Mouse (Mus musculus): ENCODE measurements around the gene Hist2h4.
A peak's percentile ranks its signal among the peaks of the same experiment; 100 is the strongest.
"Not testable (repeated sequence)": the region's sequence is repeated elsewhere in the genome, so short reads cannot be mapped to it uniquely, and the experiment has no call there.

The Hist2h4 gene

GRCm38 (mm10) chr3:96262979-96263550 is at the start of gene Hist2h4:
Gene Hist2h4, minus strand, starts transcription at chr3:96263311.
- peak; percentile 98 for DNase-seq

DNA sequence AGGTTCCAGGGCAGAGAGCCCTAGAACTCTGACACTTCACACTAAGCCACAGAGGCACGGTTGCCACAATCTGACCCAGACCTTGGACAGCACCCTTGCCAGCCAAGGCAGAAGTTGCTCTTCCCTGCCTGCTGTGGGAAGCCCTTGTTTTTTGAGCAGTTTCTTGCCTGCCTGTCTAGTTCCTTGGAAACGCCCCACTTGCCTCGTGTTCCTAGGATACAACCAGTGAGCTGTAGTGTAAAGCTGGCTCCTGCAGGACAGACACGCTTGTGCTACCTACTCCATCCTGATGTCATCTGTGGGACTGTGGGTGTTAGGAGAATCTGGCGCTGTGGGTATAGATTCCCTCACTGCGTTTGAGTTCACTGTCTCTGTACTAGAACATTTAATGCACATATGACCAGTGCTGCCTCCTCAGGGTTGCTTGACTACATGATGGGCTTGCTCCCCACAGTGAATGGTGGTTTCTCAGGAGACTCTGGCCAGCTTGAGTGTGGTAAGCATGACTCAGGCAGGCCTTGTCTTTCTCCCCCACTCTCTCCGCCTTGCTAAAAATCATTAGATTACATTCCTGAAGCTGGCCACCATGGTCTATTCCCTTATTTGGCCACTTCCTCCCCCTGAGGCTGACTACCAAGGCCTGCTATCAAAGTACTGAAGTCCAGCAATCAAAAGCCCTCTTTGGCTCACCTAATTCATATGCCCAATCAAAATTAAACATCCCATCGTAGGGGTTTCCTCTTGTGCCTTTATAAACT is 49.4 kb upstream of the Hist2h4 start:
- no peak for DNase-seq

DNA sequence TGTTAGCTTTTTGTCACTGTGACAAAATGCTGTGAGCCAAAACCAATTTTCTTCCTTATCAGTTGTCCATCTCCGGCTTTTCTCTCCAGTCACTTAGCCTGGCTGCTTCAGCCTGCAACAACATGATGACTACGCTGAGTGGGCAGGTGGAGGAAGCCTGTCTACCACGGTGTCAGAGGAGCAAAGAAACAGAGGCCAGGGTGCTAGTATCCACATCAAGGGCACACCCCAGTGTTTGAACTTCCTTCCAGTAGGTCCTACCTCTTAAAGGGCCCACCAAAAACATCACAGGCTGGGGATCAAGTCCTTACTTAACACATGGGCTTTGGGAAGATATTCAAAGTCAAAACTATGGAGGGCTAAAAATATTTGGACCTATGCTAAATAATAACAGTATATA is 46.3 kb upstream of the Hist2h4 start:
- DNase-seq: no peak

GRCm38 (mm10) chr3:96306506-96306905 is 43.4 kb upstream of the Hist2h4 start:
- DNase-seq: no peak

GRCm38 (mm10) chr3:96302076-96302475 is 39.0 kb upstream of the Hist2h4 start:
- no peak for DNase-seq

DNA sequence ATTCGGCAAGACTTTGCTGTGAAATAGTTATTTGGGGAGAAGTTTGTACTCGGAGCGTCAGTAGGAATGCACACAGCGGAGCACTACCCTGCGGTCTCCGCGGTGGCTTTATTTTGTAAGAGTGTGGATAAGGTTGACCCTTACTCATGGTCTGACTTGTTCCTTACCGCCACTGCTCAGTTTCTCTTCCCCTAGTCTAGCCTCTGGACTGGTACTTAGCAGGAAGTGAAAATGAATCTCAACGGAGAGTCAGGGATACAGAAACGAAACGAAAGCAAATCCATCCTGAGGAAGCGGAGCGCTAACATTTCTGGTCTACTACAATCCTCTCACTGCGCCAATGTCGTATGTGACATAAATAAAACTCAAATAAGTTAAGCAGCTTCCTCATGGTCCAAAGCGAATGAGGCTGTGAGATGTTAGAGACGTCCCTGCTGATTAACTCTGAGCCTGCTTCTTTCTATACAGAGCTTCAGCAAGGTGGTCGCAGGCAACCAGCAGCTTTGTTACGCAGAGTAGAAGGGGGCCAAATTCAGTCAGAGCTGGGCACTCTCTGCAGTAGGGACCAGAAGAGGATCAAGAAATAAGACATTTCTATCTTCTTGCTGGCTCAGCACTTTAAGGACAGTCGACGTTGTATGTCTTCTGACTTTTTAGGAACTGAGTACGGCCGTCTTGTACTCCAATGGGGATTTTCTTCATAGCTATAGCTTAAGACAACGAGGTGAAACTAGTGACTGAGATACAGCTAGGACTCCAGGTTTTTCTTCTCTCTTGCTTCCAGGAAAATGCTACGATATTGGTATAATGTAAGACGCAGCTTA is 37.8 kb upstream of the Hist2h4 start:
- no peak for DNase-seq

DNA sequence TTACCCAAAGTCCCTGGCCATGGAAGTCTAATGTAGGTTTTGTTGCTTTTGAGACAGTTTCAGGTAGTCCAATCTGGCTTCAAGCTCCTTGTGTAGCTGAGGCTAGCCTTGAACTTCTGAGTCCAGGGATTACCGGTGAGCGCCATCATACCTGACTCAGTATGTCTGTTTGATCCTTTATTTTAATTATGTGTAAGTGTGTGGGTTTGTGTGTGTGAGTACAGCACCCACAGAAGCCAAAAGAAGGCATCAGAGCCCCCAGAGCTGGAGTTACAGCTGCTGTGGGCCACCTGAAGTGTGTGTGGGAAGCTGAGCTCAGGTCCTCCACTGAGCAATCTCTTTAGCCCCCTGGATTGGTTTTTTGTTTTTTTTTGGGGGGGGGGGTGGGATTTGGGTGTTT is 36.5 kb upstream of the Hist2h4 start:
- DNase-seq: no peak

GRCm38 (mm10) chr3:96298360-96298759 is 35.2 kb upstream of the Hist2h4 start:
- DNase-seq: no peak

GRCm38 (mm10) chr3:96293787-96294186 is 30.7 kb upstream of the Hist2h4 start, which contains the start of gene Fcgr1:
Gene Fcgr1, minus strand, starts transcription at chr3:96293969.
- DNase-seq: no peak

GRCm38 (mm10) chr3:96293368-96293767 is 30.3 kb upstream of the Hist2h4 start:
- no peak for DNase-seq

GRCm38 (mm10) chr3:96292641-96293040 is 29.5 kb upstream of the Hist2h4 start:
- no peak for DNase-seq

DNA sequence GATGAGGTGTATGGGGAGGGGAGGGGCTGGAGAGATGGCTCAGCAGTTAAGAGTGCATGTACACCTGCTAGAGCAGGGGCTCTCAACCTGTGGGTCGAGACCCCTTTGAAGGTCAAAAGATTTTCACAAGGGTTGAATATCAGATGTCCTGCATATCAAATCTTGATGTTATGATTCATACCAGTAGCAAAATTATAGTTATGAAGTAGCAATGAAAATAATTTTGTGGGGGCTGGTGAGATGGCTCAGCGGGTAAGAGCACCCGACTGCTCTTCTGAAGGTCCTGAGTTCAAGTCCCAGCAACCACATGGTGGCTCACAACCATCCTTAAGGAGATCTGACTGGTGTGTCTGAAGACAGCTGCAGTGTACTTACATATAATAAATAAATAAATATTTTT is 27.6 kb upstream of the Hist2h4 start:
- not testable (repeated sequence) for DNase-seq

GRCm38 (mm10) chr3:96289201-96289600 is 26.1 kb upstream of the Hist2h4 start:
- no peak for DNase-seq

GRCm38 (mm10) chr3:96287334-96287733 is 24.2 kb upstream of the Hist2h4 start:
- DNase-seq: not testable (repeated sequence)

DNA sequence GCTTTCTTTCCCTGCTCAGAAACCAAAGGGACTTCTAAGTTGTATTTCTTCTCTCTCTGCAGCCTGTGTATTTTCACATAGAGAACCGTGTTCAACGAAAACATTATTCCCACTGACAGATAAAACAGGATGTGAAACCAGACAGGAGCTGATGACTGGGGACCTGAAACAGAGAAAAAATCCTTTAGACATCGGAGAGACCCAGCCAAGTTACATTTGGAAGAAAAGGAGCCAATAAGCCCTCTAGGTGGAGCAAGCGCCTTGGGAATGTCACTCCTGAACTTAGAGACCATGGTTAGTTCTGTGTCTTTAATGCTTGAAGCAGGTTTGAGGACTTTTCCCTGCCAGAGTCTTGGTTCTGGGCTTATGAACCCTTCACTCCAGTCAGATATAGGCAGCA is 21.3 kb upstream of the Hist2h4 start:
- DNase-seq: no peak

DNA sequence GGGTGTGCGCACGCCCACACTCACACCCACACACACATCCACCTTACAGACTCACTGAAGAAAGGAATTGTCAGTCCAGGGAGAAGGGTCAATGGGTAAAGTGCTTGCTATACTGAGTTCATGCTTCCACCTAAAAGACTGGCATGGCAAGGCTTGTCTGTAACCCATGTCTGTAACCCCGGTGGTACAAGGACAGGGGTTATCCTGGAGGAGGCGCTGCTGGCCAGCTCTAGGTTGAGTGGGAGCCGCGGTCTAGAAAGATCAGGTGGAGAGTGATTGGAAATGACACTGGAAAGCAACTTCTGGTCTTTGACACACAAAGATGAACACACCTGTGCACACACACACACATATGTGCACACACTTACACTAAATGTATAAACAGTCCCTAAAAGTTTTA is 17.5 kb upstream of the Hist2h4 start:
- no peak for DNase-seq

DNA sequence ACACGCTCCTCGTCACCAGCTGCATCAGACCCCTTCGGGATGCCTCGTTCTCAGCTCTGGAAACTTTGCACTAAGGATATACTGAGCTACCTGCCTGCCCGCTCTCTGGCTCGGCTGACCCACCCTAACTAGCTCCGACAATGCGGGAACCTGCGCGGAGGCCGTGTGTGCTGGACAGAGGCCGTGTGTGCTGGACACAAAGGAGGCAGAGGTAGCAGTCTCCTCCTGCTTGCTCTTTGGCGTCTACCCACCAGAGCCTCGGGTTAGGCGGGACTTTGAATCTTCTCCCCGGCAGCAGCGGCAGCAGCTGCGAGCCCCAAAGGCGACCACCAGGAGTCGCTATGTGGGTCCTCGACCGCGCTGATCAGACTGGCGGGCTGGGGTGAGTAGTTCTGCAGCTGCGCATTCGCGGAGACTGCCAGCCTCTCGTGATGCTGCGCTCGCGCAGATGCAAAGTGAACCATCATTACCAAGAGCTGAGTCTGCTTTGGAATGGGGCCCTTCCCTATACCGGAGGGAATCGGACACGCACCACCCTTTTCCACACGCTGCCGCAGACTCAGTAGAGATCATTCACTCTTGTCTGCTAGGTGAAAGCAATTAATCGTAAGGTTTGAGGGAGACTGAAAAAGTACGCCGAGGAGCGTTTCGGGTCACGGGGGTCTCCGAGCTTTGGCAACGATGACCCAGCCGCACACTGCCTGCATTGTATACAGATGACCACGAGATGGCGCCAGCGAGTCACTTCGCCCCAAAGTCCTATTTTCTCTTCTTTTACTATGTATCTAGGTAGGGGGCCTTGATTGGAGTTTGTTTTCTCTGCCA is 14.9 kb upstream of the Hist2h4 start:
- peak; percentile 92 for DNase-seq

- DNase-seq: peak; percentile 56
Measured at GRCm38 (mm10) chr3:96277428-96277799, 14.3 kb upstream of the Hist2h4 start.

DNA sequence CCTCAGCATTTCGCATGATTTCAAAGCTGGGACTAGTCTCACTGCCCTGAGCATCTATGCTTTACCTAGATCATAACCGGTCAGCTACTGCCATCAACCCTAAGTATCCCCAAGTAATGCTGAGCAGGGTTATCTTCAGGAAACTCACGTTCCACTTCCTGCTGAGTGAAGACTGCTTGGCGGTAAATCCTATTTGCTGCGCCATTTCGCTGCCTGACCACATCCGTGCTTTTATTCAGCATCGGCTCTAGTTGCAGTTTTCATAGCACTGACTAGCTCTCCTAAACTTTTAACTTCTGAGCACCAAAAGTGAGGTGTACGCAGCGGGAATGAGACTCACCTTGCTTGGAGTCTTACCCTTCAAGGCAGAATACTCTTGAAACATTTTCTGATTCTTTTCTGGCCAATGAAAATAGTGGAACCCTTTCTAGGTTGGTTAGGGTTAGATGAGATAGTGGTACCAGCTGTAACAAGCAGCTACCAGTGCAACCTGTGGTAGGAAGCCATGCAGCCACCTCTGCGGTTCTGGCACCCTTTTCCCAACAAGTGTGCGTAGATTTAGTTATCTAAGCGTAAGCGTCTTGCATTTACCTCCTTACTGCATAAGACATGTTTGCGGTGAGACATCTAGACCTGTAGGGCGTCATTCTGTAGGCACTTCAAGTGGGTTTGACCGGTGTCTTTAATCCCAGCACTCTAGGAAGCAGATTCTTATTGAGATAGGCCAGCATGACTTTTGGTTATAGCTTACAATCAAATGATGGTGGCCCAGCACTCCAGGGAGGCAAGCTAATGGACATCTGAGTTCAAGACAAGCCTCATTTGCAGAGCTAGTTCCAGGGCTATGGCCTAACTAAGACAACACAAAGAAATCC is 10.7 kb upstream of the Hist2h4 start:
- DNase-seq: peak; percentile 25

- peak; percentile 97 for DNase-seq
Measured at GRCm38 (mm10) chr3:96269511-96270474, 6.7 kb upstream of the Hist2h4 start, which contains the start of gene Hist2h2bb. Gene Hist2h2bb, plus strand, starts transcription at chr3:96269752.

Measured in cerebellum, adult 9-11 months (tissue).